Mouse (Mus musculus) forebrain, embryonic 12.5 days (tissue): Measurements from ENCODE around the gene Adipoq. TPM values are rescaled to one million over a fixed set of nuclear protein-coding genes. Genes with fewer than 3 reads are reported as not detected.
"Not testable (repeated sequence)": the region's sequence is repeated elsewhere in the genome, so short reads cannot be mapped to it uniquely, and the experiment has no call there.

Experiments
- ATAC-seq: fragments of 200-750 bp; cut with Nextera tagmentation; 2 replicates; pipeline ENCODE4 v1.8.0; 2017; ENCODE audit warnings: moderate TSS enrichment; ENCODE audit not compliant: low FRiP score
- H3K27ac ChIP-seq: fragments of 300-500 bp; sonication (generic); 2 replicates; pipeline ENCODE4 v1.5.1; 2016; ENCODE audit warnings: mild to moderate bottlenecking
- H3K27me3 ChIP-seq: fragments of 300-500 bp; sonication (generic); 2 replicates; pipeline ENCODE4 v1.6.1; 2016; ENCODE audit warnings: mild to moderate bottlenecking
- H3K36me3 ChIP-seq: fragments of 300-500 bp; sonication (generic); replicated peaks from 2 replicates; pipeline ENCODE4 v1.6.1; 2016; ENCODE audit warnings: mild to moderate bottlenecking
- H3K4me1 ChIP-seq: fragments of 300-500 bp; sonication (generic); 2 replicates; pipeline ENCODE4 v1.6.1; 2016
- H3K4me2 ChIP-seq: fragments of 300-500 bp; sonication (generic); 2 replicates; pipeline ENCODE4 v1.6.1; 2016; ENCODE audit warnings: mild to moderate bottlenecking, moderate library complexity
- H3K4me3 ChIP-seq: fragments of 300-500 bp; sonication (generic); replicated peaks from 2 replicates; pipeline ENCODE4 v1.5.1; 2016; ENCODE audit warnings: mild to moderate bottlenecking
- H3K9ac ChIP-seq: fragments of 300-500 bp; sonication (generic); 2 replicates; pipeline ENCODE4 v1.6.1; 2016; ENCODE audit warnings: mild to moderate bottlenecking
- H3K9me3 ChIP-seq: fragments of 300-500 bp; sonication (generic); 2 replicates; pipeline ENCODE4 v1.6.1; 2016
- WGBS: fragments of 180-500 bp; shearing (Covaris S2); methylation state at CpG from one replicate; pipeline ENCODE4 v1.1.7; 2016; 5-methylcytosine and 5-hydroxymethylcytosine counted together
- polyA plus RNA-seq: library from polyadenylated mRNA; unstranded; fragments of >200 nt; fragmentation: Nextera tagmentation; extraction: Ambion mirVana; gene quantifications from 2 replicates; pipeline ENCODE4 v1.2.1, GENCODE M21; 2016

The Adipoq gene
- polyA plus RNA-seq, 1 experiment from 2014 or later: not detected

GRCm38 (mm10) chr16:23174855-23175254, 28.5 kb downstream of the Adipoq start:
- H3K36me3 ChIP-seq: no peaks in the 10 kb centered on the region
- 96% methylated on average over 5 of the region's 5 CpGs for WGBS
- no peak overlapping the region for H3K27ac ChIP-seq
- no peak for ATAC-seq
- no peaks in the 10 kb centered on the region for H3K9me3 ChIP-seq
- no peaks in the 10 kb centered on the region for H3K4me1 ChIP-seq
- no peaks in the 10 kb centered on the region for H3K27me3 ChIP-seq
- H3K4me2 ChIP-seq: no peak overlapping the region
- no peak overlapping the region for H3K4me3 ChIP-seq
- no peak overlapping the region for H3K9ac ChIP-seq

- Histone ChIP-seq H3K27ac (no peak overlapping the region), H3K4me1 (no peaks in the 10 kb centered on the region), H3K4me2 (no peak overlapping the region), H3K27me3 (no peaks in the 10 kb centered on the region), H3K36me3 (no peaks in the 10 kb centered on the region), H3K4me3 (no peak overlapping the region), H3K9ac (no peak overlapping the region), H3K9me3 (no peaks in the 10 kb centered on the region)
- no peak for ATAC-seq
- 65% methylated on average over 3 of the region's 3 CpGs for WGBS
Observed at GRCm38 (mm10) chr16:23175956-23176355, 29.6 kb downstream of the Adipoq start.

- 96% methylated on average over 2 of the region's 2 CpGs for WGBS
- Histone ChIP-seq H3K4me1 (no peaks in the 10 kb centered on the region), H3K4me2 (no peak overlapping the region), H3K36me3 (no peaks in the 10 kb centered on the region), H3K9ac (no peak overlapping the region), H3K27me3 (no peaks in the 10 kb centered on the region), H3K27ac (no peak overlapping the region), H3K4me3 (no peak overlapping the region), H3K9me3 (no peaks in the 10 kb centered on the region)
- ATAC-seq: no peak
Observed at GRCm38 (mm10) chr16:23177856-23178255, 31.5 kb downstream of the Adipoq start.

- ATAC-seq: no peak
- Histone ChIP-seq H3K9me3 (no peaks in the 10 kb centered on the region), H3K27ac (no peak overlapping the region), H3K27me3 (no peaks in the 10 kb centered on the region), H3K36me3 (no peaks in the 10 kb centered on the region), H3K4me1 (no peaks in the 10 kb centered on the region), H3K9ac (no peak overlapping the region), H3K4me2 (no peak overlapping the region), H3K4me3 (no peak overlapping the region)
- 95% methylated on average over 5 of the region's 5 CpGs for WGBS
Observed at GRCm38 (mm10) chr16:23178796-23179195, 32.5 kb downstream of the Adipoq start.

- 92% methylated on average over 18 of the region's 18 CpGs for WGBS
- not testable (repeated sequence) for ATAC-seq
Observed at GRCm38 (mm10) chr16:23179436-23179835, 33.1 kb downstream of the Adipoq start.

GRCm38 (mm10) chr16:23181054-23181453, 34.7 kb downstream of the Adipoq start:
- H3K9ac ChIP-seq: no peak overlapping the region
- no peak overlapping the region for H3K4me3 ChIP-seq
- no peaks in the 10 kb centered on the region for H3K4me1 ChIP-seq
- no peak for ATAC-seq
- H3K36me3 ChIP-seq: no peaks in the 10 kb centered on the region
- H3K27me3 ChIP-seq: no peaks in the 10 kb centered on the region
- no peaks in the 10 kb centered on the region for H3K9me3 ChIP-seq
- no peak overlapping the region for H3K27ac ChIP-seq
- no peak overlapping the region for H3K4me2 ChIP-seq
- 83% methylated on average over 4 of the region's 4 CpGs for WGBS

More at GRCm38 (mm10) chr16:23179436-23179835, 33.1 kb downstream of the Adipoq start:
- not testable (repeated sequence) for H3K4me3 ChIP-seq, H3K9me3 ChIP-seq, H3K27me3 ChIP-seq, H3K9ac ChIP-seq, H3K36me3 ChIP-seq, H3K4me1 ChIP-seq, H3K27ac ChIP-seq, H3K4me2 ChIP-seq

- ATAC-seq: no peak
- no peak overlapping the region for H3K4me2 ChIP-seq
- H3K9me3 ChIP-seq: no peaks in the 10 kb centered on the region
- no peak overlapping the region for H3K4me3 ChIP-seq
- no peaks in the 10 kb centered on the region for H3K4me1 ChIP-seq
- 74% methylated on average over 3 of the region's 3 CpGs for WGBS
- H3K27ac ChIP-seq: no peak overlapping the region
- no peaks in the 10 kb centered on the region for H3K27me3 ChIP-seq
- H3K36me3 ChIP-seq: no peaks in the 10 kb centered on the region
- no peak overlapping the region for H3K9ac ChIP-seq
Observed at GRCm38 (mm10) chr16:23181487-23181886, 35.2 kb downstream of the Adipoq start.

GRCm38 (mm10) chr16:23181942-23182597, 35.7 kb downstream of the Adipoq start:
- Histone ChIP-seq H3K36me3 (no peaks in the 10 kb centered on the region), H3K4me1 (no peaks in the 10 kb centered on the region), H3K9me3 (no peaks in the 10 kb centered on the region), H3K27ac (no peak overlapping the region), H3K27me3 (no peaks in the 10 kb centered on the region), H3K9ac (no peak overlapping the region), H3K4me3 (no peak overlapping the region), H3K4me2 (no peak overlapping the region)
- ATAC-seq: no peak
- WGBS: 90% methylated on average over 1 of the region's 1 CpGs

- H3K9me3 ChIP-seq: no peaks in the 10 kb centered on the region
- H3K9ac ChIP-seq: no peak overlapping the region
- H3K4me2 ChIP-seq: no peak overlapping the region
- no peaks in the 10 kb centered on the region for H3K4me1 ChIP-seq
- no peak for ATAC-seq
- no peak overlapping the region for H3K27ac ChIP-seq
- no peaks in the 10 kb centered on the region for H3K27me3 ChIP-seq
- 85% methylated on average over 2 of the region's 2 CpGs for WGBS
- no peak overlapping the region for H3K4me3 ChIP-seq
- no peaks in the 10 kb centered on the region for H3K36me3 ChIP-seq
Observed at GRCm38 (mm10) chr16:23185824-23186223, 39.5 kb downstream of the Adipoq start.

- Histone ChIP-seq H3K27me3 (no peaks in the 10 kb centered on the region), H3K4me1 (no peaks in the 10 kb centered on the region), H3K9ac (no peak overlapping the region), H3K4me3 (no peak overlapping the region), H3K27ac (no peak overlapping the region), H3K36me3 (no peaks in the 10 kb centered on the region), H3K4me2 (no peak overlapping the region), H3K9me3 (no peaks in the 10 kb centered on the region)
- ATAC-seq: no peak
- 78% methylated on average over 4 of the region's 4 CpGs for WGBS
Observed at GRCm38 (mm10) chr16:23186418-23186817, 40.1 kb downstream of the Adipoq start.

GRCm38 (mm10) chr16:23187983-23188382, 41.6 kb downstream of the Adipoq start:
- Histone ChIP-seq H3K27me3 (no peaks in the 10 kb centered on the region), H3K27ac (no peak overlapping the region), H3K4me1 (no peaks in the 10 kb centered on the region), H3K4me3 (no peak overlapping the region), H3K4me2 (no peak overlapping the region), H3K36me3 (no peaks in the 10 kb centered on the region), H3K9ac (no peak overlapping the region), H3K9me3 (no peaks in the 10 kb centered on the region)
- 88% methylated on average over 7 of the region's 7 CpGs for WGBS
- no peak for ATAC-seq

- Histone ChIP-seq H3K9me3 (no peaks in the 10 kb centered on the region), H3K4me3 (no peak overlapping the region), H3K4me1 (no peaks in the 10 kb centered on the region), H3K27ac (no peak overlapping the region), H3K36me3 (no peaks in the 10 kb centered on the region), H3K9ac (no peak overlapping the region), H3K27me3 (no peaks in the 10 kb centered on the region), H3K4me2 (no peak overlapping the region)
- WGBS: 87% methylated on average over 1 of the region's 1 CpGs
- no peak for ATAC-seq
Observed at GRCm38 (mm10) chr16:23189612-23190011, 43.3 kb downstream of the Adipoq start.

- Histone ChIP-seq H3K4me3 (no peak overlapping the region), H3K36me3 (no peaks in the 10 kb centered on the region), H3K9ac (no peak overlapping the region), H3K4me1 (no peaks in the 10 kb centered on the region), H3K9me3 (no peaks in the 10 kb centered on the region), H3K4me2 (no peak overlapping the region), H3K27me3 (no peaks in the 10 kb centered on the region), H3K27ac (no peak overlapping the region)
- no peak for ATAC-seq
- 88% methylated on average over 9 of the region's 9 CpGs for WGBS
Observed at GRCm38 (mm10) chr16:23191560-23192242, 45.4 kb downstream of the Adipoq start.
